Mouse (Mus musculus): ENCODE measurements around the gene Prkaa1.

Prkaa1 gene

GRCm38 (mm10) chr15:5143361-5144020 lies at the start of gene Prkaa1:
Gene Prkaa1, plus strand, starts transcription at chr15:5143861.
- DNase-seq (ENCODE audit: inconsistent age in 2 of 2, low spot score in 1 of 2): peak; percentile 82 to 93

- no peak for DNase-seq (ENCODE audit: inconsistent age in 2 of 2, low spot score in 1 of 2)
Observed at GRCm38 (mm10) chr15:5095534-5096301, 47.9 kb upstream of the Prkaa1 start.

GRCm38 (mm10) chr15:5097376-5097775 lies 46.3 kb upstream of the Prkaa1 start:
- no peak for DNase-seq (ENCODE audit: inconsistent age in 2 of 2, low spot score in 1 of 2)

GRCm38 (mm10) chr15:5102312-5102711 lies 41.3 kb upstream of the Prkaa1 start:
- DNase-seq (ENCODE audit: inconsistent age in 2 of 2, low spot score in 1 of 2): no peak

- DNase-seq (ENCODE audit: inconsistent age in 2 of 2, low spot score in 1 of 2): no peak
Observed at GRCm38 (mm10) chr15:5105891-5106290, 37.8 kb upstream of the Prkaa1 start.

- peak in 1 of 2 experiments; percentile 63 for DNase-seq (ENCODE audit: inconsistent age in 2 of 2, low spot score in 1 of 2)
Observed at GRCm38 (mm10) chr15:5106293-5106692, 37.4 kb upstream of the Prkaa1 start.

GRCm38 (mm10) chr15:5107686-5108654 lies 35.7 kb upstream of the Prkaa1 start, which contains the start of gene Card6:
Gene Card6, minus strand, starts transcription at chr15:5108539.
- DNase-seq (ENCODE audit: inconsistent age in 2 of 2, low spot score in 1 of 2): peak; percentile 28 to 79

GRCm38 (mm10) chr15:5108655-5109040 lies 35.0 kb upstream of the Prkaa1 start:
- peak in 1 of 2 experiments; percentile 43 for DNase-seq (ENCODE audit: inconsistent age in 2 of 2, low spot score in 1 of 2)

GRCm38 (mm10) chr15:5112651-5113050 lies 31.0 kb upstream of the Prkaa1 start:
- no peak for DNase-seq (ENCODE audit: inconsistent age in 2 of 2, low spot score in 1 of 2)

GRCm38 (mm10) chr15:5115173-5115572 lies 28.5 kb upstream of the Prkaa1 start:
- peak in 1 of 2 experiments; percentile 61 for DNase-seq (ENCODE audit: inconsistent age in 2 of 2, low spot score in 1 of 2)

GRCm38 (mm10) chr15:5116270-5117030 lies 27.2 kb upstream of the Prkaa1 start, which contains the start of gene Rpl37:
Gene Rpl37, plus strand, starts transcription at chr15:5116645.
- peak; percentile 100 for DNase-seq (ENCODE audit: inconsistent age in 2 of 2, low spot score in 1 of 2)

GRCm38 (mm10) chr15:5117031-5117601 lies 26.5 kb upstream of the Prkaa1 start:
- DNase-seq (ENCODE audit: inconsistent age in 2 of 2, low spot score in 1 of 2): peak; percentile 37 to 81

- no peak for DNase-seq (ENCODE audit: inconsistent age in 2 of 2, low spot score in 1 of 2)
Observed at GRCm38 (mm10) chr15:5118626-5119025, 25.0 kb upstream of the Prkaa1 start.

- no peak for DNase-seq (ENCODE audit: inconsistent age in 2 of 2, low spot score in 1 of 2)
Observed at GRCm38 (mm10) chr15:5119192-5119591, 24.5 kb upstream of the Prkaa1 start.

- DNase-seq (ENCODE audit: inconsistent age in 2 of 2, low spot score in 1 of 2): peak in 1 of 2 experiments; percentile 47
Observed at GRCm38 (mm10) chr15:5119707-5120106, 24.0 kb upstream of the Prkaa1 start.

- peak in 1 of 2 experiments; percentile 69 for DNase-seq (ENCODE audit: inconsistent age in 2 of 2, low spot score in 1 of 2)
Observed at GRCm38 (mm10) chr15:5121535-5122313, 21.9 kb upstream of the Prkaa1 start.

- no peak for DNase-seq (ENCODE audit: inconsistent age in 2 of 2, low spot score in 1 of 2)
Observed at GRCm38 (mm10) chr15:5126456-5126855, 17.2 kb upstream of the Prkaa1 start.

GRCm38 (mm10) chr15:5127487-5127886 lies 16.2 kb upstream of the Prkaa1 start:
- DNase-seq (ENCODE audit: inconsistent age in 2 of 2, low spot score in 1 of 2): no peak

All from adrenal gland, adult (tissue).